Mouse (Mus musculus): ENCODE results near the gene Bcas1.
"Not testable (repeated sequence)": the region's sequence is repeated elsewhere in the genome, so short reads cannot be mapped to it uniquely, and the experiment has no call there.

The Bcas1 gene

DNA sequence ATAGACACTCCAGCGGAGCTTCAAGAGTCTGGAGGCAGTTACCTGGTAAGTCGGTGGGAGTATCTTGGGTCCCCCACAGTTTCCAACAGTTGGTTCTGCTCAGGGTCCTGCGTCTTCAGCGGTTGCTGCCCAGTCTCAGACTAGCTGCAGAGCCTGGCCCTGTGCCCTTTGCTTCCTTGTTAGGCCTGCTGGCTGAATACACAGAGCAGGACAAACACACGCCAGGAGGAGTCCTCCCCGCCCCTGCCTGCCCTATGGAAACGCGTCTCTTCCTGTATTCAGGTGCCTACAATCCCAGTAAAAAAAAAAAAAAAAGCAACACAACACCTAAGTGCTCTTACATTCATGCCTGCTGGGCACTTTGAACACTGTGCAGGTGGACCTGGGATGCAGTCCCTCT lies at the start of gene Bcas1:
Bcas1 (minus strand) TSS at position 142 of the 400 bp plus-strand sequence.
- DNase-seq (ENCODE audit: low spot score) = no peak

DNA sequence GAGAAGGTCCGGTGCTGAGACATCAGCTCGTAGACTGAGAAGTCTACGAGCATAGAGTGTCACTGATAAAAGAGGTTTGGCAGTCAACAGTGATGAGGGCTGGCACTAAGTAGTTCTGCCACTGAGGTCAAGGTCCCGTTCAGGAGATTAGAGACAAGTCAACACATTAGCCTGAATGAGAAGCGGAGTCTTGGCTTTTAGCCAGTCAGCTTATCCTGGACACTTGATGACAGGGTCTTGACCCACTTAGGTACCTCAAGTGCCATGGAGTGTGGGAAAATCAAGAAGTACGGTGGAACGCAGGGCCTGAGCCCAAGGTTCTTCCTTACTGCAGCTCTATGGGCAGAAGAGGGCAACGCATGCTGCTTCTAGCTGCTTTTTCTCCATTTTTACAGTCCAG lies 49.0 kb upstream of the Bcas1 start:
- no peak for DNase-seq (ENCODE audit: low spot score)

GRCm38 (mm10) chr2:170476215-170476614 lies 48.6 kb upstream of the Bcas1 start:
- DNase-seq (ENCODE audit: low spot score) = no peak

DNA sequence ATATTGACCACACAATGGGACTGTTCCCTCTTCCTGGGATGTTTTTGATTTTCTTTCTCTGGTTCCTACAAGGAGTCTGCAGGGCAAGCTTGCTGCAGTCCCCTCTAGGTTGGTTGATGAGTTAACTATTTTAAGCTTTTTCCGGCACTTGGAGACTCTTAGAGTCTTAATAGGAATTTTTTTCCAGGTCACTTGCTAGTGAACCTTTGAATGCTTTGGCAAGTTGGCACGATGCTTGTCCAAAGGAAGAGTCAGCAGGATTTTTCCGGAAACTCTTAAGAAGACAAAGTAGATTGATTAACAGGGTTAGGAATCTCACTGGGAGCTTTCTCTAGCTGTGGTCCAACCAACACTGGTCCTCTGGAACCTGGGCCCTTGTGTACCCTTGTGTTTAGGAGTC lies 47.5 kb upstream of the Bcas1 start:
- DNase-seq (ENCODE audit: low spot score) = no peak

DNA sequence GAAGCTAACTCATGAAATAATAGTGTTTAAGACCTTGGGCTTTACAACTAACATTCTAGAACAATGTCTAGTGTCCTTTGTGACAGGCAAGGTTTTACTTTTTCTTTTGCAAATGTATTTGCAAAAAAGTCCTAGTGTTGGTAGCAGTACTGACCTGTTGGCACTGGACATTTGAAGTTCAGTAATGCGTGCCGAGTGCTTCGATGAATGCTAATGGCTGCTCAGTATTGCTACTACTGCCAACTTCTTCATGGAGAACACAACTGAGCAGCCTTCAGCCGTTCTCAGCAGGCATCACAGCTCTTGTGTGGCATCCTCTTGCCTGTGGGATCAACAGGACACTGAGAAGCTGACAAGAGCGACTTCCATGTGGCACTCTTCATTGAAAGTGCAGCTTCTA lies 46.5 kb upstream of the Bcas1 start:
- DNase-seq (ENCODE audit: low spot score) = no peak

- DNase-seq (ENCODE audit: low spot score) = no peak
Observed at GRCm38 (mm10) chr2:170470591-170470990, 42.9 kb upstream of the Bcas1 start.

GRCm38 (mm10) chr2:170469616-170470308 lies 42.1 kb upstream of the Bcas1 start:
- no peak for DNase-seq (ENCODE audit: low spot score)

- DNase-seq (ENCODE audit: low spot score) = no peak
Observed at GRCm38 (mm10) chr2:170468009-170468408, 40.4 kb upstream of the Bcas1 start.

DNA sequence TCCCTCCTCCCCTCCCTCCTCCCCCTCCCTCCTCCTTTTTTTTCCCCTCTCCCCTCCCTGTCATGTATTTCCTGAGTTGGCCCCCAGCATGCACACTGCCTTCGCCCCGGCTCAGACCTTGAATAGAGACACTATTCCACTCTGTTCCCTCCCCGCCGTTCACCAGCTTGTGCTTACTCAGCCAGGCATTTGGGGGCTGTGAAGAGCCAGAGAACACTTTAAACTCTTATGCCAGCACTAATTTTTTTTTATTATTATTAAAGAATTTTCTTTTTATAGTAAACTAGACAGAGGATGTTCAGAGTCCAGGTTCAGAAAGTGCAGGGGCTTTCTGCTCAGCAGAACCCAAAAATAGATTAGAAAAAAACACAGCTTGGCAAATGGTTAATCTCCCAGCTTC lies 37.2 kb upstream of the Bcas1 start:
- no peak for DNase-seq (ENCODE audit: low spot score)

DNA sequence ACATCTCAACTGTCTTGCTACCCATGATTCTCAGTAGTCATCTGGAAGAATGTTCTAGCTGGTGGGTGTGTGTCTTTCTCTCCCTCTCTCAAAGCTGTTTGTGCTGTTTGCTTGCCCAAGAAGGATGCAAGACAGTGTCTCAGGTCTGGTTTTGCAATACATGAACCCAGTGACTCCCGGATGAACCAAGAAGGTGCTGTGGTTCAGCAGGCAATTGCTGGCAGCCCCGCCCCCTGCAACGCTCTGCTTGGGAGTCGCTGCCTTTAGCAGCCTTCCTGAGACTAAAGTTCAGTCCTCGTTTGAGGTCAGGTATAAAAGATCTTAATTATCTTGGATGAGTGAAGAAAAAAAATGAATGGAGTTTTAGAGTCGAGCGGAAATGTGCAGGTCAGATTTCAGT lies 34.0 kb upstream of the Bcas1 start:
- no peak for DNase-seq (ENCODE audit: low spot score)

DNA sequence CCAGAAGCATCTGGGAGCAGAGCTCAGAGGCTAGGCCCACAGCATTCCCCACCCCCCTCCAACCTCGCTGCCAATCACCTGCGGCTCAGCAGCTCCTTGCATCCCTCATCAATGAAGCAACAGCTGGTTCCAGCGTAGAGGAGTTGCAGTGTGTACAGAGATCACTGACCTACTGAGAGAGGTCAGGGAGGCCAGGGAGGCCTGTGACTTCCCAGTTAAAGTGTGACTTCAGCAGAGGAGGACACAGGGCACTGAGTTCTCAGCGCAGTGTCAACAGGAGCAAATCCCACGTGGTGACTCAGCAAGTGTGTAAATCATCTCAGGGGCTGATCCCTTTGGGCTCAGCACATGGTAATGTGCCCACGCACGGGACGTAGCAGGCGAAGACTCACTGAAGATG lies 32.2 kb upstream of the Bcas1 start:
- DNase-seq (ENCODE audit: low spot score) = no peak

DNA sequence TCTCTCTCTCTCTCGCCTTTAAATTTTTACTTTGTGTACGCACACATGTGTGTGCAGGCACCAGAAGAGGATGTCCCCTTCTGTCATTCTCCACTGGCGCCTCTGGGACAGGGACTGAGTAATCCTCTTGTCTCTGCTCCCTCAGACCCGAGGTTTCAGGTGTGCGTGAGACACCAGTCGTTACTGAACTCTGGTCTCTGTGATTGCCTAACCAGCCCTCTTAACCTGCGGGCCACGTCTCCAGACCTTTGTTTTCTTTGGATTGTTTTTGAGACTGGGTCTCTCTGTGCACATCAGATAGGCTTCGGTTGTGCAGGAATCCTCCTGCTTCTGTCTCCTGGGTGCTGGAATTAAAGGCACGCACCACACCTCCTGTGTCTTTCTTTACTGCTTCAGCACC lies 31.5 kb upstream of the Bcas1 start:
- no peak for DNase-seq (ENCODE audit: low spot score)

- not testable (repeated sequence) for DNase-seq (ENCODE audit: low spot score)
Observed at GRCm38 (mm10) chr2:170453809-170454208, 26.2 kb upstream of the Bcas1 start.

DNA sequence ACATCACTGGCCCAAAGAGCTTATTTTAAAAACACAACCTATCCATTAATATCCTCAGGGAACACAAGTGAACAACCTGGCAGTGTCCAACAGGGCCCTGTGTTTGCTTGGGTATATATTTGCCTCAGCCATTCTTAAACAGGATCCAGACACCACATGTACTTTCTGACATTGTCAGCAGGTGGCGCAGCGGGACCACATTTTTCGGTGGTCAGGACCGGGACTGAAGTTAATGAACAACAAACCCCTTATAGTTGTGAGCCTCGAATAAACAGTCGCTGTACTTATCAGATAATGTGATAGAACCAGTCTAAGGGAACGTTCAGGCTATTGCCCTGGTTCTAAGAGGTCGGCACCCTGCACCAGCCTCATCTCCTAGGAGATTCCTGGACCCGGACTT lies 23.3 kb upstream of the Bcas1 start:
- peak; percentile 19 for DNase-seq (ENCODE audit: low spot score)

GRCm38 (mm10) chr2:170447651-170448050 lies 20.0 kb upstream of the Bcas1 start:
- no peak for DNase-seq (ENCODE audit: low spot score)

DNA sequence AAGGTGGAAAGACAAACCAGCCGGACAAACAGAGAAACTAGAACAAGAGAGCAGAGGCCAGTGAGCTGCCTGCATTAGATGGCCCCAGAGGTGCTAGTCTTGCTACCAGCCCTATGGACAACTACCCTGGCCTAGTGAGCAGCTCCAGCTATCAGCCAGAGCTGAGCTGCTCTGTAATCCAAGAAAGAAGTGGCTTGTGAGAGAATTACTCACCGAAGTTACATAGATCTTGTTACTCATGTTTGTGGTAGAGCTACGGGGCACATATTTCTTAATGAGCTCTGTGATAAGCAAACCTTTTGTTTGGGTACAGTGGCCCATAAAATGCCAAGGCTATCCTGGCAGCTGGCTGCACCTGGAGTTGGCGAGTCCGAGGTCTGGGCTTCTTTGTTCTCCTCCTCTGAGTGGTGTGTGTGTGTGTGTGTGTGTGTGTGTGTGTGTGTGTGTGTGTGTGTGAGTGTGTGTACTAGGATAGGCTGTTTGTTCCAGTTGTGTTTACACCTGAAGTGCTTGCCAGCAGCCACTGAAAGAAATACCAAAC lies 19.3 kb upstream of the Bcas1 start:
- no peak for DNase-seq (ENCODE audit: low spot score)

GRCm38 (mm10) chr2:170445861-170446260 lies 18.2 kb upstream of the Bcas1 start:
- DNase-seq (ENCODE audit: low spot score) = no peak

DNA sequence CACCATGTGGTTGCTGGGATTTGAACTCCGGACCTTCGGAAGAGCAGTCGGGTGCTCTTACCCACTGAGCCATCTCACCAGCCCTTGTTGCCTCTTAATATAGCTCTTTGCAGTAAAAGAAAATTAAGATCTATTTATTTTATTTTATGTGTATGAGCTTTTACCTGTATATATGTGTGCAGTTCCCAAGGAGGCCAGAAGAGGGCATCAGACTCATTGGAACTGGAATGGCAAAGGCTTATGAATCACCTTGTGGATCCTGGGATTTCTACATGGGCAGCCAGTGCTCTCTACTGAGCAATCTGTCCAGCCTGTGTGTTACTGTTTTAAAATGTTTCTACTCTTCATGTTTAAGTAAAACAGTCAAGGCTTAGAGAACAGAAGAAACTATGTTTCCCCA lies 14.9 kb upstream of the Bcas1 start:
- DNase-seq (ENCODE audit: low spot score) = no peak

- no peak for DNase-seq (ENCODE audit: low spot score)
Observed at GRCm38 (mm10) chr2:170438782-170439181, 11.1 kb upstream of the Bcas1 start.

GRCm38 (mm10) chr2:170436204-170436603 lies 8.6 kb upstream of the Bcas1 start:
- DNase-seq (ENCODE audit: low spot score) = no peak

GRCm38 (mm10) chr2:170432152-170432551 lies 4.5 kb upstream of the Bcas1 start:
- no peak for DNase-seq (ENCODE audit: low spot score)

DNA sequence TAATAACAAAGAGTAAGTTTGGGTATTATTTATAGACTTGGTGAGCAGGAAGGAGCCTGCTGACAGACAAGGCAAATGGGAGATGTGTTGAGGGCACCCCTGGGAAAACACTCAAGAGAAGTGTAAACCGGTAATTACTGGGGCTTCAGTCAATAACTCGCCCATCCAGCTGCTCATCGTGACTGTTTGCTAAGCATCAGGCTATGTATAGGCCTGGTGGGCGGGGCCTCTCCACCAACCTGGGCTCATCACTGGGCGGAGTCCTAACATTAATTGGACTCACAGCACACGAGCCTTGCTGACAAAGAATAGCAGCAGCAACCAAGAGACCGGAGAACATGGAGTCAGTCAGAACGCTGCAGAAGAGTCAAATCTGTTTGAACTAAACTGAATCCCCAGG lies 1.3 kb upstream of the Bcas1 start:
- DNase-seq (ENCODE audit: low spot score) = no peak

DNA sequence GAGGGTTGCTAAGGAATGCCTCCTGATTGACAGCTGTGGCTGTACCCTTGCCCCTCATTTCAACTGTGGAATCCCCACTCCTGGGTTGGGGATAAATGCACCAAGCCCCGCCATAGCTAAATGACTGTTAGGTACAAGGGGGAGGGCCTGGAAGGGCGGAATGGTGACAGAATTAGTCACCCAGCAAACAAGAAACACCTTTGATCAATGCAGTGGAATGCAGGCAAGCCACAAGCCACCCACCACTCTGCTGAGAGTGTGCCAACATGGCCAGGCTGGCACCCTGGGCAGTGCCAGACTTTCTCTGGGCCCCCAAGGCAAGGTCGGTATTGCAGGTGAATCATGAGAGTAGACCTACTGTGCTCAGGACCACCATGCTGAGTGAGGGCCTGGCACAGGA lies 3.5 kb downstream of the Bcas1 start:
- no peak for DNase-seq (ENCODE audit: low spot score)

- DNase-seq (ENCODE audit: low spot score) = no peak
Observed at GRCm38 (mm10) chr2:170421924-170422323, 5.7 kb downstream of the Bcas1 start.

Measured in spleen, adult 12 weeks (tissue).